Mouse (Mus musculus) cerebellum, postnatal 4 days (tissue): ENCODE measurements around the gene Lrsam1.

ENCODE experiments used
- DNase-seq, 2 experiments: peaks; one replicate each; pipeline ENCODE4 v3.0.0; 2022; ENCODE audit warnings: low spot score in 2 of 2, mixed read lengths in 1 of 2

Gene Lrsam1

GRCm38 (mm10) chr2:32895606-32896106, 65.8 kb downstream of the Lrsam1 start:
- peak in 1 of 2 experiments; percentile 43 for DNase-seq

GRCm38 (mm10) chr2:32894097-32894496, 67.3 kb downstream of the Lrsam1 start:
- no peak for DNase-seq

GRCm38 (mm10) chr2:32892490-32892889, 68.9 kb downstream of the Lrsam1 start:
- DNase-seq: no peak

GRCm38 (mm10) chr2:32891278-32891677, 70.1 kb downstream of the Lrsam1 start:
- DNase-seq: no peak

GRCm38 (mm10) chr2:32890280-32890679, 71.1 kb downstream of the Lrsam1 start:
- no peak for DNase-seq

GRCm38 (mm10) chr2:32888551-32888950, 72.9 kb downstream of the Lrsam1 start:
- no peak for DNase-seq

GRCm38 (mm10) chr2:32888029-32888428, 73.4 kb downstream of the Lrsam1 start:
- DNase-seq: no peak

GRCm38 (mm10) chr2:32884745-32885144, 76.7 kb downstream of the Lrsam1 start:
- no peak for DNase-seq

- DNase-seq: no peak
These were observed 79.0 kb downstream of the Lrsam1 start for GRCm38 (mm10) chr2:32882283-32883043.

- DNase-seq: peak in 1 of 2 experiments; percentile 47
These were observed 79.7 kb downstream of the Lrsam1 start for GRCm38 (mm10) chr2:32881723-32882122.

GRCm38 (mm10) chr2:32881054-32881453, 80.4 kb downstream of the Lrsam1 start:
- DNase-seq: no peak

- DNase-seq: no peak
These were observed 81.8 kb downstream of the Lrsam1 start for GRCm38 (mm10) chr2:32879593-32879992.

GRCm38 (mm10) chr2:32878396-32878795, 83.0 kb downstream of the Lrsam1 start:
- DNase-seq: no peak

- no peak for DNase-seq
These were observed 83.5 kb downstream of the Lrsam1 start for GRCm38 (mm10) chr2:32877761-32878393.

- no peak for DNase-seq
These were observed 84.1 kb downstream of the Lrsam1 start for GRCm38 (mm10) chr2:32877303-32877702.

GRCm38 (mm10) chr2:32876490-32877302, 84.7 kb downstream of the Lrsam1 start:
- no peak for DNase-seq

- peak; percentile 58 to 88 for DNase-seq
These were observed 85.5 kb downstream of the Lrsam1 start, which contains the start of gene Fam129b for GRCm38 (mm10) chr2:32875675-32876489. Gene Fam129b, plus strand, starts transcription at chr2:32876114.
